Mouse (Mus musculus) lung, postnatal 0 days (tissue): ENCODE results near the gene Il34. TPM values are rescaled to one million over a fixed set of nuclear protein-coding genes. Genes with fewer than 3 reads are reported as not detected.
A peak's percentile ranks its signal among the peaks of the same experiment; 100 is the strongest.

ENCODE experiments used
- ATAC-seq: fragments of 200-750 bp; cut with Nextera tagmentation; 2 replicates; pipeline ENCODE4 v1.8.0; 2017; ENCODE audit warnings: moderate library complexity
- DNase-seq: peaks from one replicate; pipeline ENCODE4 v3.0.0-alpha.2; 2016; ENCODE audit warnings: low spot score
- H3K27ac ChIP-seq: fragments of 300-500 bp; sonication (generic); 2 replicates; pipeline ENCODE4 v1.5.1; 2014; ENCODE audit warnings: antibody characterized with exemption, mild to moderate bottlenecking, low read length, mixed read lengths
- H3K27me3 ChIP-seq: fragments of 300-500 bp; sonication (generic); replicated peaks from 2 replicates; pipeline ENCODE4 v1.6.1; 2014; ENCODE audit warnings: low read length, mixed read lengths; ENCODE audit not compliant: insufficient read depth
- H3K36me3 ChIP-seq: fragments of 300-500 bp; sonication (generic); 2 replicates; pipeline ENCODE4 v1.6.1; 2014; ENCODE audit warnings: low read length, mixed read lengths; ENCODE audit not compliant: insufficient read depth
- H3K4me1 ChIP-seq: fragments of 300-500 bp; sonication (generic); 2 replicates; pipeline ENCODE4 v1.6.1; 2014; ENCODE audit warnings: antibody characterized with exemption, low read depth, low read length, mixed read lengths; ENCODE audit not compliant: insufficient read depth
- H3K4me2 ChIP-seq: fragments of 300-500 bp; sonication (generic); replicated peaks from 2 replicates; pipeline ENCODE4 v1.6.1; 2014; ENCODE audit warnings: low read depth, mild to moderate bottlenecking, low read length, moderate library complexity, mixed read lengths
- H3K4me3 ChIP-seq: fragments of 300-500 bp; sonication (generic); 2 replicates; pipeline ENCODE4 v1.5.1; 2014; ENCODE audit warnings: low read depth, low read length
- H3K9ac ChIP-seq: fragments of 300-500 bp; sonication (generic); replicated peaks from 2 replicates; pipeline ENCODE4 v1.6.1; 2014; ENCODE audit warnings: low read depth, mild to moderate bottlenecking
- H3K9me3 ChIP-seq: fragments of 300-500 bp; sonication (generic); 2 replicates; pipeline ENCODE4 v1.6.1; 2016; ENCODE audit warnings: low read length, mixed read lengths
- CTCF ChIP-seq: IDR thresholded peaks from 2 replicates; pipeline ENCODE4 v1.5.1; 2016; ENCODE audit warnings: antibody characterized with exemption, mild to moderate bottlenecking
- EP300 ChIP-seq: IDR thresholded peaks from 2 replicates; pipeline ENCODE4 v1.6.1; 2016; ENCODE audit warnings: antibody characterized with exemption, mild to moderate bottlenecking, control low read depth
- WGBS: fragments of 180-500 bp; shearing (Covaris S2); extraction: QIAGEN DNeasy Blood & Tissue Kit; methylation state at CpG from one replicate; pipeline ENCODE4 v1.1.7; 2014; 5-methylcytosine and 5-hydroxymethylcytosine counted together
- polyA plus RNA-seq: library from polyadenylated mRNA; unstranded; fragments of >200 nt; fragmentation: Nextera tagmentation; extraction: Ambion mirVana; gene quantifications from 2 replicates; pipeline ENCODE4 v1.2.1, GENCODE M21; 2015

Gene Il34
- polyA plus RNA-seq, 1 experiment from 2014 or later, result 23.3 TPM

DNA sequence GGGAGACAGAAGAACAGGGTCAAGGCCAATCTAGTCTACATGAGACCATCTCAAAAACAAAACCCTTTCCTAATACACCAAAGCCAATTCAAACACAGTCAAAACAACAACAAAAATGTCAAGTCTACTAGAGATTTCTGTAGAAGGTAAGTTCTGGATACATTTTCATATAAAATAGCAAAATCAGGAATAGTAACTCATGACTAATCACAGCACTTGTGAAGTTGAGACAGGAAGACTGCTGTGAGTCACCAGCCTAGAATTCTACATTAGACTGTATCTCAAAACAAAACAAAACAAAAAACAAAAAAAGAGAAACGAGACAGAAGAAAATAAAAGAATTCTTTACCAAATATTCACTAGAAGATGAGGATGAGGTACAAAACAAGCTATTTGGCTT, 19.1 kb upstream of the Il34 start:
- DNase-seq (no peak), ATAC-seq (no peak)
- no peak for TF ChIP-seq CTCF
- TF ChIP-seq EP300, result no peak
- H3K9me3 ChIP-seq, result no peaks in the 10 kb centered on the region
- no peak overlapping the region for H3K9ac ChIP-seq
- H3K27me3 ChIP-seq, result no peaks in the 10 kb centered on the region
- no peak overlapping the region for H3K4me3 ChIP-seq
- H3K4me2 ChIP-seq, result no peak overlapping the region
- H3K27ac ChIP-seq, result no peak overlapping the region
- H3K36me3 ChIP-seq, result peaks cover 51% of the 10 kb centered on the region
- no peaks in the 10 kb centered on the region for H3K4me1 ChIP-seq
- WGBS, result 82% methylated on average over 1 of the region's 1 CpGs

- H3K27me3 ChIP-seq, result no peaks in the 10 kb centered on the region
- H3K9ac ChIP-seq, result no peak overlapping the region
- H3K4me2 ChIP-seq, result no peak overlapping the region
- no peaks in the 10 kb centered on the region for H3K9me3 ChIP-seq
- ATAC-seq (no peak), DNase-seq (no peak)
- no peak for TF ChIP-seq EP300
- TF ChIP-seq CTCF, result no peak
- H3K4me3 ChIP-seq, result no peak overlapping the region
- WGBS, result 69% methylated on average over 3 of the region's 3 CpGs
- H3K4me1 ChIP-seq, result no peaks in the 10 kb centered on the region
- H3K27ac ChIP-seq, result no peak overlapping the region
- H3K36me3 ChIP-seq, result peaks cover 73% of the 10 kb centered on the region
Measured at GRCm38 (mm10) chr8:110821960-110822359, 16.2 kb upstream of the Il34 start.

DNA sequence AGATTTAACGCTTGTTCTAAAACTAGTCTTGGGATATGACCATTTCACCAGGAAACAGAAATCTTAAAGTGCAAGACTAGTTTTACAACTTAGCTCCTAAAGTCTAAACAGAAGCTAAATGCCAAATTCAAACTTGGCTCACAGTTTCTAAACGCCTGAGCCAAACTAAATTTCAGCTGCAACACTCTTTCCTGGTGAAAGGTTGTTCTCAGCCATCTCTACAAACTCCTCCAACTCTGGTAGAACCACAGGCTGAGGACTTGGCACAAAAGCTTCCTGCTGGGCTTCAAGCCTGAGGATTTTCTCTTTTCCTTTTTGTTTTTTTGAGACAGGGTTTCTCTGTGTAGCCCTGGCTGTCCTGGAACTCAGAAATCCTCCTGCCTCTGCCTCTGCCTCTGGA, 14.5 kb upstream of the Il34 start:
- DNase-seq (no peak), ATAC-seq (no peak)
- Histone ChIP-seq H3K27me3 (no peaks in the 10 kb centered on the region), H3K36me3 (peaks cover 71% of the 10 kb centered on the region), H3K27ac (no peak overlapping the region), H3K9ac (no peak overlapping the region), H3K4me2 (no peak overlapping the region), H3K4me1 (no peaks in the 10 kb centered on the region), H3K4me3 (no peak overlapping the region), H3K9me3 (no peaks in the 10 kb centered on the region)
- 88% methylated on average over 2 of the region's 2 CpGs for WGBS
- TF ChIP-seq EP300, result no peak
- TF ChIP-seq CTCF, result no peak

GRCm38 (mm10) chr8:110818593-110818992, 12.9 kb upstream of the Il34 start:
- H3K9me3 ChIP-seq, result no peaks in the 10 kb centered on the region
- peaks cover 75% of the 10 kb centered on the region for H3K36me3 ChIP-seq
- whole genome bisulfite sequencing, result 69% methylated on average over 3 of the region's 3 CpGs
- no peak overlapping the region for H3K9ac ChIP-seq
- no peaks in the 10 kb centered on the region for H3K27me3 ChIP-seq
- DNase-seq (peak; percentile 14), ATAC-seq (no peak)
- TF ChIP-seq EP300 (no peak), CTCF (peak; percentile 47)
- H3K4me2 ChIP-seq, result no peak overlapping the region
- H3K4me1 ChIP-seq, result no peaks in the 10 kb centered on the region
- H3K27ac ChIP-seq, result no peak overlapping the region
- H3K4me3 ChIP-seq, result no peak overlapping the region

GRCm38 (mm10) chr8:110816990-110817389, 11.3 kb upstream of the Il34 start:
- Histone ChIP-seq H3K4me2 (no peak overlapping the region), H3K4me3 (no peak overlapping the region), H3K4me1 (no peaks in the 10 kb centered on the region), H3K9ac (no peak overlapping the region), H3K27me3 (no peaks in the 10 kb centered on the region), H3K9me3 (no peaks in the 10 kb centered on the region), H3K36me3 (peaks cover 79% of the 10 kb centered on the region), H3K27ac (no peak overlapping the region)
- no peak for TF ChIP-seq EP300
- ATAC-seq (no peak), DNase-seq (no peak)
- WGBS, result 91% methylated on average over 1 of the region's 1 CpGs

DNA sequence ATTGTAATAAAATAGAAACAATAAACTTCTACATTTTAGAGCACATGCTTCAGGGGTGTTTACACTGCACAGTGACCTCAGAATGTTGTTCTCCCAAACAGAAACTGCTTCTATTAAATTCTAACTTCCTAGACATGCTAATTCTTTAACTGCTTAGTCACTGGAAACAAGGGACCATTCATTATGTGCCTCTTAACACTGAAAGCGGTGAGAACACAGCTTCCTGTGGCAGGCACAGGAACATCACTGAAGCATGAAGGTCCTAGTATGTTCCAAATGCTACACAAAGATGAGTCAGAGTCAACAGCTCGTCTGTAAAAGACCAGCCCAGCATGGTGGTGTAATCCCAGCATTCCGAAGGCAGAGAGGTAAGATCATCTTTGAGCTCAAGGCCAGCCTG, 9.6 kb upstream of the Il34 start:
- no peak overlapping the region for H3K4me2 ChIP-seq
- TF ChIP-seq CTCF (no peak), EP300 (no peak)
- H3K27me3 ChIP-seq, result no peaks in the 10 kb centered on the region
- no peak overlapping the region for H3K4me3 ChIP-seq
- no peak overlapping the region for H3K27ac ChIP-seq
- WGBS, result 66% methylated on average over 3 of the region's 3 CpGs
- H3K9ac ChIP-seq, result no peak overlapping the region
- H3K36me3 ChIP-seq, result peaks cover 83% of the 10 kb centered on the region
- H3K4me1 ChIP-seq, result no peaks in the 10 kb centered on the region
- no peak for DNase-seq
- ATAC-seq, result no peak
- H3K9me3 ChIP-seq, result no peaks in the 10 kb centered on the region

GRCm38 (mm10) chr8:110813081-110813812, 7.5 kb upstream of the Il34 start:
- no peak overlapping the region for H3K4me3 ChIP-seq
- H3K4me1 ChIP-seq, result 0 out of 2 replicates have a peak, but pooled peaks cover 5% of the 10 kb centered on the region
- no peaks in the 10 kb centered on the region for H3K9me3 ChIP-seq
- no peak overlapping the region for H3K9ac ChIP-seq
- no peaks in the 10 kb centered on the region for H3K27me3 ChIP-seq
- WGBS, result 88% methylated on average over 7 of the region's 7 CpGs
- peaks cover 65% of the 10 kb centered on the region for H3K36me3 ChIP-seq
- ATAC-seq (no peak), DNase-seq (no peak)
- no peak for TF ChIP-seq CTCF
- no peak for TF ChIP-seq EP300
- H3K27ac ChIP-seq, result no peak overlapping the region
- H3K4me2 ChIP-seq, result no peak overlapping the region
